Mouse (Mus musculus) lung, adult 2 months (tissue): ENCODE results near the gene Lsamp.

Experiments
- CTCF ChIP-seq: fragments of 200-500 bp; IDR thresholded peaks from 2 replicates; pipeline ENCODE4 v1.5.1; 2011; ENCODE audit warnings: mild to moderate bottlenecking, low read length, control low read depth; ENCODE audit not compliant: insufficient read depth
- POLR2A ChIP-seq: fragments of 200-500 bp; IDR thresholded peaks from 2 replicates; pipeline ENCODE4 v1.6.1; 2011; ENCODE audit warnings: low read depth, mild to moderate bottlenecking, control low read depth, low read length, borderline replicate concordance; ENCODE audit errors: extremely low read depth

DNA sequence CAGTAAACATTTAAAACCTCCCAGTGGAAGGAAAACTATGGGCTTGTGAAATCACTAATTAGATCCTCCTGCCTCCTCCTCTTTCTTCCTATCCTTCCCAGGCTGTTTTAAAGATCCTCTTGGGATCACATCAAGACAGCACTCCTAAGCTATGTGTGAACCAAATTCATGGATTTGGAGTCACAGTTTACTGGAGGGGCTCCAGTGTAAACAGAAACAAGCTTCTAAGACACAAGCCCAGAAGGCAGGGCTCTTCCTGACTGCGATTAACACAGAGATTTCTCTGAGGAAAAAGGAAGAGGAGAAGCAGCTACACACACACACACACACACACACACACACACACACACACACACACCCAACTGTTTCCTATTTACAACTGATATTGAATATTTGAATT, 961.7 kb downstream of the Lsamp start:
- TF ChIP-seq CTCF = no peak
- no peak for TF ChIP-seq POLR2A
